Mouse (Mus musculus) erythroblast, embryonic 14.5 days (primary cell): ENCODE data around the gene Awat2. TPM values are rescaled to one million over a fixed set of nuclear protein-coding genes. Genes with fewer than 3 reads are reported as not detected.

Experiments used
- H3K27me3 ChIP-seq: 2 replicates; pipeline ENCODE4 v1.6.1; 2012; ENCODE audit warnings: inconsistent platforms; ENCODE audit not compliant: control insufficient read depth
- H3K36me3 ChIP-seq: 2 replicates; pipeline ENCODE4 v1.6.1; 2012; ENCODE audit warnings: mild to moderate bottlenecking, inconsistent platforms; ENCODE audit not compliant: control insufficient read depth
- H3K4me1 ChIP-seq: 2 replicates; pipeline ENCODE4 v1.6.1; 2012; ENCODE audit warnings: inconsistent platforms; ENCODE audit not compliant: control insufficient read depth
- H3K4me3 ChIP-seq: replicated peaks from 2 replicates; pipeline ENCODE3; 2012; ENCODE audit warnings: moderate library complexity, mild to moderate bottlenecking, inconsistent platforms
- H3K9me3 ChIP-seq: 2 replicates; pipeline ENCODE4 v1.6.1; 2012; ENCODE audit warnings: low read length, inconsistent platforms, mixed read lengths; ENCODE audit not compliant: control insufficient read depth
- GATA1 ChIP-seq: IDR thresholded peaks from 2 replicates; pipeline ENCODE4 v1.6.1; 2012; ENCODE audit warnings: low read length, inconsistent platforms, mixed read lengths
- TAL1 ChIP-seq: IDR thresholded peaks from 3 replicates; pipeline ENCODE4 v1.6.1; 2012; ENCODE audit warnings: low read length, inconsistent platforms, mixed read lengths
- polyA plus RNA-seq: library from polyadenylated mRNA; stranded (reverse); fragments of >175 nt; gene quantifications from 2 replicates; pipeline ENCODE4 v1.2.3, GENCODE M21; 2012

Gene Awat2
- polyA plus RNA-seq, 1 experiment = not detected

GRCm38 (mm10) chrX:100409245-100409644 is 33.3 kb downstream of the Awat2 start:
- no peaks in the 10 kb centered on the region; the same call in 1 of the 2 replicates for H3K4me1 ChIP-seq
- TF ChIP-seq TAL1 = no peak
- no peak for TF ChIP-seq GATA1
- H3K9me3 ChIP-seq = no peaks in the 10 kb centered on the region
- H3K27me3 ChIP-seq = peaks cover under 1% of the 10 kb centered on the region; the same call in 1 of the 2 replicates
- H3K36me3 ChIP-seq = no peaks in the 10 kb centered on the region
- H3K4me3 ChIP-seq = no peak overlapping the region

GRCm38 (mm10) chrX:100401657-100402056 is 40.9 kb downstream of the Awat2 start:
- no peak overlapping the region for H3K4me3 ChIP-seq
- no peaks in the 10 kb centered on the region for H3K9me3 ChIP-seq
- no peaks in the 10 kb centered on the region for H3K4me1 ChIP-seq
- H3K36me3 ChIP-seq = no peaks in the 10 kb centered on the region
- no peak for TF ChIP-seq GATA1
- TF ChIP-seq TAL1 = no peak
- H3K27me3 ChIP-seq = peaks cover 4% of the 10 kb centered on the region; the same call in 1 of the 2 replicates

GRCm38 (mm10) chrX:100400900-100401299 is 41.6 kb downstream of the Awat2 start:
- TF ChIP-seq GATA1 (no peak), TAL1 (no peak)
- Histone ChIP-seq H3K36me3 (no peaks in the 10 kb centered on the region), H3K27me3 (peaks cover 6% of the 10 kb centered on the region; the same call in 1 of the 2 replicates), H3K4me3 (no peak overlapping the region), H3K9me3 (no peaks in the 10 kb centered on the region), H3K4me1 (no peaks in the 10 kb centered on the region)

- H3K4me1 ChIP-seq = peaks cover 24% of the 10 kb centered on the region
- no peak for TF ChIP-seq GATA1
- no peak for TF ChIP-seq TAL1
- H3K4me3 ChIP-seq = no peak overlapping the region
- peaks cover 6% of the 10 kb centered on the region; the same call in 1 of the 2 replicates for H3K27me3 ChIP-seq
- no peaks in the 10 kb centered on the region for H3K9me3 ChIP-seq
- H3K36me3 ChIP-seq = no peaks in the 10 kb centered on the region
Measured at GRCm38 (mm10) chrX:100395026-100395425, 47.5 kb downstream of the Awat2 start.

- H3K9me3 ChIP-seq = no peaks in the 10 kb centered on the region
- H3K4me3 ChIP-seq = no peak overlapping the region
- TF ChIP-seq GATA1 (no peak), TAL1 (no peak)
- H3K36me3 ChIP-seq = no peaks in the 10 kb centered on the region
- peaks cover 24% of the 10 kb centered on the region for H3K4me1 ChIP-seq
- H3K27me3 ChIP-seq = peaks cover 6% of the 10 kb centered on the region; the same call in 1 of the 2 replicates
Measured at GRCm38 (mm10) chrX:100394223-100394861, 48.2 kb downstream of the Awat2 start.

- TF ChIP-seq GATA1 = no peak
- TF ChIP-seq TAL1 = no peak
- Histone ChIP-seq H3K36me3 (no peaks in the 10 kb centered on the region), H3K4me1 (peaks cover 24% of the 10 kb centered on the region), H3K4me3 (no peak overlapping the region), H3K9me3 (no peaks in the 10 kb centered on the region), H3K27me3 (peaks cover 6% of the 10 kb centered on the region; the same call in 1 of the 2 replicates)
Measured at GRCm38 (mm10) chrX:100392304-100392703, 50.2 kb downstream of the Awat2 start.

GRCm38 (mm10) chrX:100389887-100390286 is 52.6 kb downstream of the Awat2 start:
- H3K4me1 ChIP-seq = peaks cover 18% of the 10 kb centered on the region
- 0 out of 2 replicates have a peak, but pooled peaks cover 2% of the 10 kb centered on the region for H3K27me3 ChIP-seq
- H3K36me3 ChIP-seq = no peaks in the 10 kb centered on the region
- H3K9me3 ChIP-seq = no peaks in the 10 kb centered on the region
- no peak for TF ChIP-seq GATA1
- TF ChIP-seq TAL1 = no peak
- H3K4me3 ChIP-seq = no peak overlapping the region

GRCm38 (mm10) chrX:100356974-100357373 is 85.5 kb downstream of the Awat2 start:
- H3K9me3 ChIP-seq = no peaks in the 10 kb centered on the region
- no peaks in the 10 kb centered on the region for H3K4me1 ChIP-seq
- H3K27me3 ChIP-seq = peaks cover 5% of the 10 kb centered on the region; the same call in 1 of the 2 replicates
- no peaks in the 10 kb centered on the region for H3K36me3 ChIP-seq
- TF ChIP-seq GATA1 (no peak), TAL1 (no peak)
- H3K4me3 ChIP-seq = no peak overlapping the region

Other genes starting within 250 kb of the Awat2 start
- gene Otud6a, start 13.7 kb downstream of the Awat2 start, polyA plus RNA-seq = not detected in 2 replicates
- gene Igbp1, start 51.6 kb upstream of the Awat2 start, polyA plus RNA-seq = 1.7 TPM in 2 replicates
- not detected in 2 replicates for gene Dgat2l6, start 82.1 kb upstream of the Awat2 start, polyA plus RNA-seq
- gene Awat1, start 129.5 kb upstream of the Awat2 start, polyA plus RNA-seq = not detected in 2 replicates
- gene P2ry4, start 152.2 kb upstream of the Awat2 start, polyA plus RNA-seq = not detected in 2 replicates
- gene Arr3, start 162.8 kb upstream of the Awat2 start, polyA plus RNA-seq = not detected in 2 replicates
- 0.61 and 0.92 TPM in 2 replicates for gene Kif4, start 183.0 kb upstream of the Awat2 start, polyA plus RNA-seq
- 2.0 and 3.0 TPM in 2 replicates for gene Pdzd11, start 183.9 kb upstream of the Awat2 start, polyA plus RNA-seq